Mouse (Mus musculus) thymus, adult 2 months (tissue): ENCODE results near the gene Slc8a3.

Source experiments
- CTCF ChIP-seq: fragments of 200-500 bp; IDR thresholded peaks from 2 replicates; pipeline ENCODE4 v1.5.1; 2012; ENCODE audit warnings: mild to moderate bottlenecking, control low read depth, low read length, moderate library complexity, borderline replicate concordance; ENCODE audit not compliant: control insufficient read depth, poor library complexity, insufficient read depth; ENCODE audit errors: extremely low read depth
- POLR2A ChIP-seq: fragments of 200-500 bp; IDR thresholded peaks from 2 replicates; pipeline ENCODE4 v1.6.1; 2012; ENCODE audit warnings: mild to moderate bottlenecking, low read length, control low read depth, moderate library complexity; ENCODE audit not compliant: control insufficient read depth, poor library complexity, insufficient read depth; ENCODE audit errors: extremely low read depth

DNA sequence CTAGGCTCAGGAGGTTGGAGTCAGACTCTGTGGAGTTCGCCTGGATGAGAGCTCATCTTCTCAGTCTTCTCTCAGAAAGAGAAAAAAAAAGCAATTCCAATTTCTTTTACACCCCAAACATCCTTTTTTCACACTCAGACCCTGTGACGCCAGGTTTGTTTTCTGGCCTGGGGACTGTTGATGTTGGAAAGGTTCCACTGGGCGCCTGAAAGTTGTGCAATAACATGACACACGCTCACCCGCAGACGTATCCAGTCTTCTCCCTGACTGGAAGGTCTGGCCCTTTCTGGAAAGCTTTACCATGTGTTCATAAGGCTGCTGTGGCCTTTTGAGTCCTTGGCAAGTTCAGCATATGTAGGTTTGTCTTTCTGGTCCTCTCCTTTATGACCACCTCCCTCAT lies 177.3 kb downstream of the Slc8a3 start:
- TF ChIP-seq CTCF (no peak), POLR2A (no peak)
